Mouse (Mus musculus): Measurements from ENCODE around the gene Shkbp1. TPM values are rescaled to one million over a fixed set of nuclear protein-coding genes. Genes with fewer than 3 reads are reported as not detected.

Shkbp1 gene
- total RNA-seq, 1 experiment from 2014 or later, result 69.9 TPM

DNA sequence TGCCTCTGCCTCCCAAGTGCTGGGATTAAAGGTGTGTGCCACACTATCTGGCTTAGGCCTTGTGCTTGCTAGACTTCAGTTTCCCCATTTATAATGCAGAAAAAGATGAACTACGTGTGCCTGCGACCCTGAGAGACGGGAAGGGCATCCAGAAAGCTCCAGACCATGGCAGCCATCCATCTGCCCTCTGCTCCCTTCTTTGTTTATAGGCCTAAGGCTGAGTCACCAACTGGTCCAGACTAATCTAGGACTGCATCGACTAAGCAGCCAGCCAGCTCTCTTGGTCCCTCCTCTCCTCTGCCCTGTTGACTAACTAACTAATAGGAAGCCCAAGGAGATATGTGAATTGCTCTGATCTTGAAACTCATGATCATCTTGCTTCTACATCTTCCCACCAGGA lies 59.9 kb downstream of the Shkbp1 start:
- ATAC-seq (ENCODE audit: extremely low read depth, insufficient number of reproducible peaks, low FRiP score, poor library complexity, severe bottlenecking), result no peak

Other genes starting within 250 kb of the Shkbp1 start
- not detected in 2 replicates for gene Cyp2f2, start 236.1 kb downstream of the Shkbp1 start, total RNA-seq (2017)
- not detected in 2 replicates for gene Cyp2t4, start 202.3 kb downstream of the Shkbp1 start, total RNA-seq (2017)
- gene Egln2, start 189.2 kb downstream of the Shkbp1 start, total RNA-seq (2017), result 70.5 and 73.3 TPM in 2 replicates
- gene Rab4b, start 177.1 kb downstream of the Shkbp1 start, total RNA-seq (2017), result 66.0 and 67.0 TPM in 2 replicates
- gene Gm21983, start 174.9 kb downstream of the Shkbp1 start, total RNA-seq (2017), result not detected in 2 replicates
- gene Mia, start 174.9 kb downstream of the Shkbp1 start, total RNA-seq (2017), result 1.4 TPM in 1 of 2 replicates, not detected in the other
- 2.9 and 6.8 TPM in 2 replicates for gene BC024978, start 160.2 kb downstream of the Shkbp1 start, total RNA-seq (2017)
- gene Snrpa, start 159.7 kb downstream of the Shkbp1 start, total RNA-seq (2017), result 20.4 and 25.8 TPM in 2 replicates
- 12.0 and 13.1 TPM in 2 replicates for gene Itpkc, start 127.4 kb downstream of the Shkbp1 start, total RNA-seq (2017)
- 29.5 and 32.5 TPM in 2 replicates for gene Coq8b, start 123.0 kb downstream of the Shkbp1 start, total RNA-seq (2017)
- gene Numbl, start 97.6 kb downstream of the Shkbp1 start, total RNA-seq (2017), result 0.86 and 2.7 TPM in 2 replicates
- 0.12 TPM in 1 of 2 replicates, not detected in the other for gene Ltbp4, start 18.3 kb downstream of the Shkbp1 start, total RNA-seq (2017)
- gene Gm20479, start 1.4 kb upstream of the Shkbp1 start, total RNA-seq (2017), result not detected in 2 replicates
- gene Sptbn4, start 91.7 kb upstream of the Shkbp1 start, total RNA-seq (2017), result 0.37 TPM in 1 of 2 replicates, not detected in the other
- 31.7 and 32.1 TPM in 2 replicates for gene Blvrb, start 92.0 kb upstream of the Shkbp1 start, total RNA-seq (2017)
- gene Sertad3, start 117.7 kb upstream of the Shkbp1 start, total RNA-seq (2017), result 32.0 and 39.3 TPM in 2 replicates
- gene Sertad1, start 130.9 kb upstream of the Shkbp1 start, total RNA-seq (2017), result 32.6 and 38.4 TPM in 2 replicates
- gene Prx, start 143.3 kb upstream of the Shkbp1 start, total RNA-seq (2017), result 0.35 and 0.61 TPM in 2 replicates
- gene Hipk4, start 167.2 kb upstream of the Shkbp1 start, total RNA-seq (2017), result not detected in 2 replicates
- gene Pld3, start 197.2 kb upstream of the Shkbp1 start, total RNA-seq (2017), result 20.7 and 24.3 TPM in 2 replicates
- 7.0 and 8.7 TPM in 2 replicates for gene 2310022A10Rik, start 197.2 kb upstream of the Shkbp1 start, total RNA-seq (2017)
- 175 and 194 TPM in 2 replicates for gene Akt2, start 235.5 kb upstream of the Shkbp1 start, total RNA-seq (2017)